Mouse (Mus musculus) bone marrow macrophage, adult 2 months (primary cell): ENCODE measurements around the gene AU040320. TPM values are rescaled to one million over a fixed set of nuclear protein-coding genes. Genes with fewer than 3 reads are reported as not detected.

ENCODE experiments used
- H3K27ac ChIP-seq: 2 replicates; pipeline ENCODE4 v1.5.1; 2012; ENCODE audit warnings: low read depth, low read length; ENCODE audit not compliant: insufficient read depth
- H3K4me1 ChIP-seq: 2 replicates; pipeline ENCODE4 v1.6.1; 2012; ENCODE audit warnings: low read length; ENCODE audit not compliant: control insufficient read depth, insufficient read depth
- H3K4me3 ChIP-seq: 2 replicates; pipeline ENCODE4 v1.5.1; 2012; ENCODE audit warnings: mild to moderate bottlenecking, low read length, moderate library complexity; ENCODE audit not compliant: insufficient read depth
- CTCF ChIP-seq: IDR thresholded peaks from 2 replicates; pipeline ENCODE4 v1.5.1; 2012; ENCODE audit warnings: low read depth, mild to moderate bottlenecking, low read length, moderate library complexity
- POLR2A ChIP-seq: IDR thresholded peaks from 2 replicates; pipeline ENCODE4 v1.6.1; 2012; ENCODE audit warnings: mild to moderate bottlenecking, low read depth, low read length, borderline replicate concordance
- polyA plus RNA-seq: library from polyadenylated mRNA; stranded (reverse); fragments of >200 nt; gene quantifications from 2 replicates; pipeline ENCODE4 v1.2.4, GENCODE M21; 2012; ENCODE audit not compliant: missing spikeins, insufficient read depth, insufficient read length

The AU040320 gene
- polyA plus RNA-seq, 1 experiment = 25.3 TPM

DNA sequence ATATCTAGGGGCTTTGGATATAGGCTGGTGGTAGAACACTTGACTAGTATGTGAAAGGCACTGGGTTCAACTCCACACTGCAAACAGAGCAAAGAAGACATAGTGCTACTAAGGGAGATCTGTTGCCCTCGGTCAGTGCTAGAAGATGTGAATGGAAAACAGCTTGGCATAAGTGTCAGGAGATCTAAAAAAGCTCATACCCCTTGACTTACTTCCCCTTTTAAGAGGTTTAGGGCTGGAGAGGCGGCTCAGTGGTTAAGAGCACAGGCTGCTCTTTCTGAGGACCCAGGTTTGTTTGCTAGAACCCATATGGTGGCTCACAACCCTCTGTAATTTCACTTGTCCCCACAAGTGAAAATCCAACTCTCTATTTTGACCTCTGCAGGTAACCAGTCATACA, 6.1 kb downstream of the AU040320 start:
- TF ChIP-seq POLR2A = no peak
- TF ChIP-seq CTCF = no peak
- no peak overlapping the region for H3K27ac ChIP-seq
- no peak overlapping the region for H3K4me3 ChIP-seq
- peaks cover 6% of the 10 kb centered on the region for H3K4me1 ChIP-seq

- no peak for TF ChIP-seq POLR2A
- TF ChIP-seq CTCF = no peak
- H3K4me1 ChIP-seq = peaks cover 6% of the 10 kb centered on the region
- no peak overlapping the region for H3K4me3 ChIP-seq
- H3K27ac ChIP-seq = no peak overlapping the region
These were observed 9.4 kb downstream of the AU040320 start for GRCm38 (mm10) chr4:126762586-126763359.

- H3K27ac ChIP-seq = no peak overlapping the region
- H3K4me3 ChIP-seq = no peak overlapping the region
- peaks cover 6% of the 10 kb centered on the region for H3K4me1 ChIP-seq
- no peak for TF ChIP-seq CTCF
- no peak for TF ChIP-seq POLR2A
These were observed 10.1 kb downstream of the AU040320 start for GRCm38 (mm10) chr4:126763483-126763882.

DNA sequence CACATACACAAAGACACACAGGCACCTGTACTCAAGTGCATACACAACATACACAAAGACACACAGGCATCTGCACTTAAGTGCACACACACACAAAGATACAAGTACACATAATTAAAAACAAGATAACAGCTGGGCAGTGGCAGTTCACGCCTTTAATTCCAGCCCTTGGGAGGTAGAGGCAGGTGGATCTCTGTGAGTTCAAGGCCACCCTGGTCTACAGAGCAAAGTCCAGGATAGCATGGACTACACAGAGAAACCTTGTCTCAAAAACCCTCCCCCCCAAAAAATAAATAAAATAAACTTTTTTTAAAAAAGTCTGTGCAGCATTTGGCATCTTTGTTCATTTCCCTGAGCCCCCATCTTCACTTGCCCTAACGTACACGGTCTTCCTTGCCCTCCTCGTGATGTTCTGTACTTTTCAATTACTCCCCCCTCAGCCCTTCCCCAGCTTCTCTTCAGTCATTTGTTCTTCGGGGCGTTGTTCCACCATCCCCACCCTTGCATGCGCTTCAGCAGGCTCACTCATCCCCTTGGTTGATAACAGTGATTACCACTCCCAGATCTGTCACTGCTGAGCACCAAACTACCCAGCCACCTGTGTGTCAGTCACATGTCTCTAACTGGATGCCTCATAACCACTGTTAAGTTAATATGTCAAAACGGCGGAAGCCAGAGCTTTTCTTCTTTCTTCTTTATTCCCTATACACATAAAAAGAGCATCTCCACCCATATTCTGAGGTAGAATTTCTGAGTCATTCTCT, 16.6 kb downstream of the AU040320 start:
- H3K4me3 ChIP-seq = no peak overlapping the region
- H3K27ac ChIP-seq = no peak overlapping the region
- TF ChIP-seq POLR2A = no peak
- TF ChIP-seq CTCF = no peak
- peaks cover 6% of the 10 kb centered on the region for H3K4me1 ChIP-seq

GRCm38 (mm10) chr4:126770831-126771230, 17.5 kb downstream of the AU040320 start:
- TF ChIP-seq POLR2A = no peak
- no peak for TF ChIP-seq CTCF

DNA sequence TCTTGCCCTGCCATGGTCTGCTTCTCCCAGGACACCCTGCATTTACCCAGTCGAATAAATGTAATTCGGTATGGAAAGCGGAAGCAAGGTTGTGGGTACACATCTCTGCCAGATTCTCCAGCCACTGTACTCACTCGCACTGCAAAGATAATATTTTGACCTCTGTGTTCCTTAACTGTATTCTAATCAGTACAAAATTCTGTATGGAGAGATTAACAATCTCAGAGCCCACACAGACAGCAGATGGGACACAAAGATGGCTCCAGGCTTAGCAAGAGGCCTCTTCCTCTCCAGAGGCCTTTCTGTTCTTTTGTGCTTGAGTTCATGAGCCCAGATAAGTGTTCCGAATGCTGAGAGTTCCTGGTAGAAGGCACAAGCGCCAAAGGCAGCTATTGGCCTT, 20.5 kb downstream of the AU040320 start:
- TF ChIP-seq CTCF (no peak), POLR2A (no peak)
- Histone ChIP-seq H3K27ac (no peak overlapping the region), H3K4me3 (no peak overlapping the region), H3K4me1 (peaks cover 6% of the 10 kb centered on the region)

More at GRCm38 (mm10) chr4:126770831-126771230, 17.5 kb downstream of the AU040320 start:
- Histone ChIP-seq H3K4me3 (no peak overlapping the region), H3K27ac (no peak overlapping the region), H3K4me1 (peaks cover 6% of the 10 kb centered on the region)

DNA sequence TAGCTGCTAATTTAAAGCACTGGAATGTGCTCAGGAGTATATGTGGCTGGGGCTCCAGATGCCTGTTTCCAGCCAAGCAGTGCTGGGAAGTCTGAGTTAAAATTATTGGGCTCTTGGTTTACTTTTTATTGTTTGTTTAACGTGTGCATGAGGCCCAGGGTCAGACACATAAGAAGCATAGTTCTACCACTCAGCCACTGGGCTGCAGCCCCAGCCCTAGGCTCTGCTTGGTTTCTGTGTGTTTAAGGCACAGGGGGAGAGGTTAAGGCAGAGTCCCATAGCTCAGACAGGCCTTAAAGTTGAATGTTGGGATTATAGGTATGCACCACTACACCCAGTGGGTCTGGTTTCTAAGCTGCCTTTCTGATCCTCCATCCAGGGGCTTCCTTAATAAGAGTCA, 21.8 kb downstream of the AU040320 start:
- no peak for TF ChIP-seq CTCF
- TF ChIP-seq POLR2A = no peak
- H3K4me1 ChIP-seq = peaks cover 6% of the 10 kb centered on the region
- no peak overlapping the region for H3K27ac ChIP-seq
- no peak overlapping the region for H3K4me3 ChIP-seq

GRCm38 (mm10) chr4:126779148-126779581, 25.8 kb downstream of the AU040320 start:
- Histone ChIP-seq H3K4me1 (peaks cover 4% of the 10 kb centered on the region), H3K4me3 (no peak overlapping the region), H3K27ac (no peak overlapping the region)
- TF ChIP-seq POLR2A (no peak), CTCF (no peak)

GRCm38 (mm10) chr4:126779826-126780775, 26.8 kb downstream of the AU040320 start:
- TF ChIP-seq POLR2A = no peak
- no peak for TF ChIP-seq CTCF
- H3K4me1 ChIP-seq = peaks cover 4% of the 10 kb centered on the region
- H3K27ac ChIP-seq = no peak overlapping the region
- H3K4me3 ChIP-seq = no peak overlapping the region

- Histone ChIP-seq H3K4me1 (peaks cover 4% of the 10 kb centered on the region), H3K4me3 (no peak overlapping the region), H3K27ac (no peak overlapping the region)
- no peak for TF ChIP-seq CTCF
- no peak for TF ChIP-seq POLR2A
These were observed 28.5 kb downstream of the AU040320 start for GRCm38 (mm10) chr4:126781871-126782270.
